Mouse (Mus musculus): ENCODE results near the gene Napepld. TPM values are rescaled to one million over a fixed set of nuclear protein-coding genes. Genes with fewer than 3 reads are reported as not detected.
"Not testable (repeated sequence)": the region's sequence is repeated elsewhere in the genome, so short reads cannot be mapped to it uniquely, and the experiment has no call there.

Gene Napepld
- polyA plus RNA-seq, 1 experiment from 2014 or later = 2.3 TPM

GRCm38 (mm10) chr5:21717165-21717715 lies 16.0 kb upstream of the Napepld start:
- Histone ChIP-seq H3K27me3 (ENCODE audit: control insufficient read depth, insufficient read depth, low read length) (no peaks in the 10 kb centered on the region), H3K9me3 (ENCODE audit: control insufficient read depth, low read length) (no peaks in the 10 kb centered on the region), H3K4me3 (replicated peaks; ENCODE audit: low read length) (no peak overlapping the region), H3K4me1 (replicated peaks; ENCODE audit: control insufficient read depth, insufficient read depth, low read length) (no peaks in the 10 kb centered on the region), H3K4me2 (replicated peaks) (no peak overlapping the region), H3K9ac (no peak overlapping the region), H3K27ac (no peak overlapping the region), H3K36me3 (replicated peaks; ENCODE audit: control insufficient read depth, insufficient read depth) (no peaks in the 10 kb centered on the region)
- ATAC-seq (ENCODE audit: low FRiP score) (no peak), DNase-seq (ENCODE audit: low spot score) (no peak)
- 86% methylated on average over 10 of the region's 10 CpGs for WGBS

GRCm38 (mm10) chr5:21714447-21714846 lies 13.3 kb upstream of the Napepld start:
- H3K4me3 ChIP-seq (replicated peaks; ENCODE audit: low read length) = no peak overlapping the region
- no peaks in the 10 kb centered on the region for H3K9me3 ChIP-seq (ENCODE audit: control insufficient read depth, low read length)
- H3K9ac ChIP-seq = no peak overlapping the region
- H3K27me3 ChIP-seq (ENCODE audit: control insufficient read depth, insufficient read depth, low read length) = no peaks in the 10 kb centered on the region
- 97% methylated on average over 4 of the region's 4 CpGs for WGBS
- ATAC-seq (ENCODE audit: low FRiP score) = no peak
- H3K4me2 ChIP-seq (replicated peaks) = no peak overlapping the region
- DNase-seq (ENCODE audit: low spot score) = no peak
- H3K36me3 ChIP-seq (replicated peaks; ENCODE audit: control insufficient read depth, insufficient read depth) = no peaks in the 10 kb centered on the region
- no peaks in the 10 kb centered on the region for H3K4me1 ChIP-seq (replicated peaks; ENCODE audit: control insufficient read depth, insufficient read depth, low read length)
- H3K27ac ChIP-seq = no peak overlapping the region

GRCm38 (mm10) chr5:21712127-21712715 lies 11.0 kb upstream of the Napepld start:
- H3K36me3 ChIP-seq (replicated peaks; ENCODE audit: control insufficient read depth, insufficient read depth) = no peaks in the 10 kb centered on the region
- DNase-seq (ENCODE audit: low spot score) = no peak
- no peak overlapping the region for H3K27ac ChIP-seq
- ATAC-seq (ENCODE audit: low FRiP score) = no peak
- H3K4me1 ChIP-seq (replicated peaks; ENCODE audit: control insufficient read depth, insufficient read depth, low read length) = no peaks in the 10 kb centered on the region
- no peaks in the 10 kb centered on the region for H3K27me3 ChIP-seq (ENCODE audit: control insufficient read depth, insufficient read depth, low read length)
- H3K4me3 ChIP-seq (replicated peaks; ENCODE audit: low read length) = no peak overlapping the region
- H3K9me3 ChIP-seq (ENCODE audit: control insufficient read depth, low read length) = no peaks in the 10 kb centered on the region
- H3K9ac ChIP-seq = no peak overlapping the region
- 61% methylated on average over 13 of the region's 13 CpGs for WGBS
- no peak overlapping the region for H3K4me2 ChIP-seq (replicated peaks)

GRCm38 (mm10) chr5:21708011-21708410 lies 6.8 kb upstream of the Napepld start:
- H3K27ac ChIP-seq; H3K9me3 ChIP-seq (ENCODE audit: control insufficient read depth, low read length); H3K36me3 ChIP-seq (replicated peaks; ENCODE audit: control insufficient read depth, insufficient read depth); H3K4me2 ChIP-seq (replicated peaks); ATAC-seq (ENCODE audit: low FRiP score); H3K9ac ChIP-seq; H3K4me3 ChIP-seq (replicated peaks; ENCODE audit: low read length); H3K4me1 ChIP-seq (replicated peaks; ENCODE audit: control insufficient read depth, insufficient read depth, low read length); H3K27me3 ChIP-seq (ENCODE audit: control insufficient read depth, insufficient read depth, low read length); DNase-seq (ENCODE audit: low spot score): not testable (repeated sequence)
- 90% methylated on average over 8 of the region's 8 CpGs for WGBS

GRCm38 (mm10) chr5:21706546-21706945 lies 5.3 kb upstream of the Napepld start:
- 93% methylated on average over 4 of the region's 4 CpGs for WGBS
- DNase-seq (ENCODE audit: low spot score) = no peak
- H3K4me3 ChIP-seq (replicated peaks; ENCODE audit: low read length) = no peak overlapping the region
- H3K9ac ChIP-seq = no peak overlapping the region
- no peak overlapping the region for H3K27ac ChIP-seq
- no peaks in the 10 kb centered on the region for H3K4me1 ChIP-seq (replicated peaks; ENCODE audit: control insufficient read depth, insufficient read depth, low read length)
- no peaks in the 10 kb centered on the region for H3K36me3 ChIP-seq (replicated peaks; ENCODE audit: control insufficient read depth, insufficient read depth)
- no peaks in the 10 kb centered on the region for H3K9me3 ChIP-seq (ENCODE audit: control insufficient read depth, low read length)
- no peak overlapping the region for H3K4me2 ChIP-seq (replicated peaks)
- H3K27me3 ChIP-seq (ENCODE audit: control insufficient read depth, insufficient read depth, low read length) = no peaks in the 10 kb centered on the region
- no peak for ATAC-seq (ENCODE audit: low FRiP score)

GRCm38 (mm10) chr5:21703708-21704107 lies 2.5 kb upstream of the Napepld start:
- H3K9ac ChIP-seq = no peak overlapping the region
- no peaks in the 10 kb centered on the region for H3K36me3 ChIP-seq (replicated peaks; ENCODE audit: control insufficient read depth, insufficient read depth)
- ATAC-seq (ENCODE audit: low FRiP score) = no peak
- no peak overlapping the region for H3K4me2 ChIP-seq (replicated peaks)
- no peaks in the 10 kb centered on the region for H3K9me3 ChIP-seq (ENCODE audit: control insufficient read depth, low read length)
- no peak for DNase-seq (ENCODE audit: low spot score)
- no peak overlapping the region for H3K27ac ChIP-seq
- WGBS = 90% methylated on average over 3 of the region's 3 CpGs
- H3K27me3 ChIP-seq (ENCODE audit: control insufficient read depth, insufficient read depth, low read length) = no peaks in the 10 kb centered on the region
- H3K4me1 ChIP-seq (replicated peaks; ENCODE audit: control insufficient read depth, insufficient read depth, low read length) = peaks cover 5% of the 10 kb centered on the region; the same call in 1 of the 2 replicates
- no peak overlapping the region for H3K4me3 ChIP-seq (replicated peaks; ENCODE audit: low read length)

GRCm38 (mm10) chr5:21702873-21703475 lies 1.8 kb upstream of the Napepld start:
- H3K4me1 ChIP-seq (replicated peaks; ENCODE audit: control insufficient read depth, insufficient read depth, low read length) = peaks cover 5% of the 10 kb centered on the region; the same call in 1 of the 2 replicates
- no peaks in the 10 kb centered on the region for H3K27me3 ChIP-seq (ENCODE audit: control insufficient read depth, insufficient read depth, low read length)
- H3K4me3 ChIP-seq (replicated peaks; ENCODE audit: low read length) = no peak overlapping the region
- DNase-seq (ENCODE audit: low spot score) (no peak), ATAC-seq (ENCODE audit: low FRiP score) (no peak)
- H3K9me3 ChIP-seq (ENCODE audit: control insufficient read depth, low read length) = no peaks in the 10 kb centered on the region
- H3K27ac ChIP-seq = no peak overlapping the region
- no peak overlapping the region for H3K9ac ChIP-seq
- no peaks in the 10 kb centered on the region for H3K36me3 ChIP-seq (replicated peaks; ENCODE audit: control insufficient read depth, insufficient read depth)
- no peak overlapping the region for H3K4me2 ChIP-seq (replicated peaks)
- 86% methylated on average over 6 of the region's 6 CpGs for WGBS

GRCm38 (mm10) chr5:21702009-21702364 lies 791 bp upstream of the Napepld start:
- Histone ChIP-seq H3K27me3 (ENCODE audit: control insufficient read depth, insufficient read depth, low read length) (no peaks in the 10 kb centered on the region), H3K4me1 (replicated peaks; ENCODE audit: control insufficient read depth, insufficient read depth, low read length) (peaks cover 5% of the 10 kb centered on the region; the same call in 1 of the 2 replicates), H3K4me3 (replicated peaks; ENCODE audit: low read length) (peak overlapping the region; percentile 68), H3K27ac (peak overlapping the region; percentile 98), H3K4me2 (replicated peaks) (peak overlapping the region; percentile 62), H3K36me3 (replicated peaks; ENCODE audit: control insufficient read depth, insufficient read depth) (no peaks in the 10 kb centered on the region), H3K9me3 (ENCODE audit: control insufficient read depth, low read length) (no peaks in the 10 kb centered on the region), H3K9ac (peak overlapping the region; percentile 85)
- WGBS = 48% methylated on average over 2 of the region's 2 CpGs
- no peak for ATAC-seq (ENCODE audit: low FRiP score)
- DNase-seq (ENCODE audit: low spot score) = no peak

GRCm38 (mm10) chr5:21700934-21701333 lies 262 bp downstream of the Napepld start:
- peak; percentile 79 for ATAC-seq (ENCODE audit: low FRiP score)
- Histone ChIP-seq H3K27me3 (ENCODE audit: control insufficient read depth, insufficient read depth, low read length) (no peaks in the 10 kb centered on the region), H3K27ac (peak overlapping the region; percentile 98), H3K9me3 (ENCODE audit: control insufficient read depth, low read length) (no peaks in the 10 kb centered on the region), H3K4me2 (replicated peaks) (peak overlapping the region; percentile 62), H3K4me1 (replicated peaks; ENCODE audit: control insufficient read depth, insufficient read depth, low read length) (peaks cover 5% of the 10 kb centered on the region; the same call in 1 of the 2 replicates), H3K4me3 (replicated peaks; ENCODE audit: low read length) (peak overlapping the region; percentile 68), H3K36me3 (replicated peaks; ENCODE audit: control insufficient read depth, insufficient read depth) (no peaks in the 10 kb centered on the region), H3K9ac (peak overlapping the region; percentile 85)
- DNase-seq (ENCODE audit: low spot score) = peak; percentile 27
- WGBS = under 1% methylated on average over 22 of the region's 22 CpGs
